Mouse (Mus musculus): ENCODE results near the gene Mall.

Gene Mall

DNA sequence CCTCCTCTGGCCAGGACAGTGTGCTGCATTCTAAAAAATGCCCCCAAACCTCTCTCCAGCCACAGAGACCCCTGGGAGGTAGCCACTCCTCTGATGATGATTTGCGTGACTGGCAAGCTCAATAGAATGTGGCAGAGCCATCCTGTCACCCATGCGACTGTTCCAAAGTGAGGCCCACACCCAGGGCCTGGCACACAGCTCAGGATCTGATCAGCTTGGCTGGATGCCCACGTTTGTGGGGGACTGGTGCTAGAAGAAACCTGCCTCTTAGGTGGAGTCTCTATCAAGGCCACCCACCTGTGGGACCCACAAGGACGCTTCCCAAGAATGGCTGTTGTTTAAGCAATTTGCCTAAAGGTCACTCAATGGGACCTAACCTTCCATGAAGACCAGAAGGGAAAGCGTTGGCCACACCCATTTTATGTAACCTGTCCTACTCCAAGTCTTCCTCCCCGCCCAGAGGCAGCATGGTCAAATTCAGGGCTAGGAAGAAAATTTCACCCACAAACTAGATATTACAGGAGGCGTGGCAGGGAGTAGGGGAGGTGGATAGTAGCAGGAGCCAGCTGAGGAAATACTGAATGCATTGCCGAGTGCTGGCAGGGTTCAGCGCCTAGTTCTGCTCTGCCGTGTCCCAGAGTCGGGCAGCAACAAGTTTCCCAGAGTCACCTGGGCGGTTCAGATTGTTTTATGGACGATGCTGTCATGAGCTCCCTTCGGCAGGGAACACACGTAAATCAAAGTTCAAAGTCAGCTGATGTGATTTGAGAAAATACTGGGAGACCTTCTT lies 876 bp downstream of the Mall start:
- DNase-seq = no peak

DNA sequence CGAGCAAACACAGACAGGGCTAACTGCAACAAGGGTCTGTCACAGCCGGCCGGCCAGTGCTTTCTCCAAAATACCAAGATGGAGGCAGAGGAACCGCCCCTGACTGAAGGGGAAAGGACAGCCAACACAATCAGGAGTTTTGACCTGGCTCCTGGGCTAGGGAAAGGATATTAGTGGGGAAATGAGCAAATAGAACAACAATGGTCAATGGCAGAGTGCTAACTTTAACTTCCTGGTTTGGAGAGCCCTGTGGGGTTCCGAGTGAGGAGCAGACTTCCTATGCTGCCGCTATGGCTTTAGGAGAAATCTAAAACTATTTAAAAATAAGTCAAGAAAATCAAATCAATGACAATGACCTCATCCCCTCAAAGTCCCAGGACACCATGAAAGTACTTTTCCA lies 1.6 kb downstream of the Mall start:
- DNase-seq = no peak

- DNase-seq = no peak
These were observed 6.5 kb downstream of the Mall start for GRCm38 (mm10) chr2:127723193-127723592.

- DNase-seq = peak; percentile 78
These were observed 7.4 kb downstream of the Mall start for GRCm38 (mm10) chr2:127722176-127722892.

- DNase-seq = no peak
These were observed 10.8 kb downstream of the Mall start for GRCm38 (mm10) chr2:127718839-127719468.

GRCm38 (mm10) chr2:127714726-127715125 lies 15.0 kb downstream of the Mall start:
- no peak for DNase-seq

- DNase-seq = no peak
These were observed 20.9 kb downstream of the Mall start for GRCm38 (mm10) chr2:127708792-127709191.

DNA sequence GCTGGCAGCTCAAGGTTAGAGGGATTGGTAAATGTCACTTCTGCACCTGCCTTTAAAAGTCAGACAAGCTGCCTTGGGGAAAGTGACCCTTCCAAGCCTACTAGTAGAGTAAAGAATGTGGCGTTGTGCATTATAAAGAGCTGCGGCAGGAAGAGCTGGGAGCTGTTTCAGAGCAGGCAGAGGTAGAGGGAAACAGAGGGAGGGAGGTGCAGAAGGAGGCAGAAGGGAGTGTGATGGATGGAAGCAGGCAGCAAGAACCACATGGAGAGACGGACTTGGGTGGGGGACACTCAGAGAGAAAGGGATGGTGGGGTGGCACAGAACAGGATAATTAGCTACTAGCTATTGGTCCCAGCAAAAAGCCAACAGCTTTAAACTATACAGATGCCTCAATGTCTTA lies 21.7 kb downstream of the Mall start:
- DNase-seq = no peak

- DNase-seq = no peak
These were observed 24.5 kb downstream of the Mall start for GRCm38 (mm10) chr2:127705267-127705666.

DNA sequence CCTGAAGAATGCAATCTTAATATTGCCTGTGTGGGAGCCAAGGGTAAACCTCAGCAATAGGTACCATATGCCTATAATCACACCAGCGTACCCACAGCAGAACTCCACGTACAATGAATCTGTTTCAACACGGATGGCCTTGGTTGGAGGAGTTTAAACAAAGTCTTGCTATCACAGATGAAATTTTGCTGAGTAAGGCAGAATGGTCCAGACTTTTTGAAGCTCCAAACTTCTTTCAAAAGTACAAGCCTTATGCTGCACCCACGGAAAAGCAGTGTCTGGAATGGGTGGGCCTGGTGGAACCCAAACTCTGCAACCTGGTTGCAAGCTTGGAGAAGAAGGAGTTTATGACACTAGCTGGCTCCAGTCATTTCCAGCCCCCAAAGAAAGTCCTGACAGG lies 40.5 kb downstream of the Mall start:
- DNase-seq = no peak

DNA sequence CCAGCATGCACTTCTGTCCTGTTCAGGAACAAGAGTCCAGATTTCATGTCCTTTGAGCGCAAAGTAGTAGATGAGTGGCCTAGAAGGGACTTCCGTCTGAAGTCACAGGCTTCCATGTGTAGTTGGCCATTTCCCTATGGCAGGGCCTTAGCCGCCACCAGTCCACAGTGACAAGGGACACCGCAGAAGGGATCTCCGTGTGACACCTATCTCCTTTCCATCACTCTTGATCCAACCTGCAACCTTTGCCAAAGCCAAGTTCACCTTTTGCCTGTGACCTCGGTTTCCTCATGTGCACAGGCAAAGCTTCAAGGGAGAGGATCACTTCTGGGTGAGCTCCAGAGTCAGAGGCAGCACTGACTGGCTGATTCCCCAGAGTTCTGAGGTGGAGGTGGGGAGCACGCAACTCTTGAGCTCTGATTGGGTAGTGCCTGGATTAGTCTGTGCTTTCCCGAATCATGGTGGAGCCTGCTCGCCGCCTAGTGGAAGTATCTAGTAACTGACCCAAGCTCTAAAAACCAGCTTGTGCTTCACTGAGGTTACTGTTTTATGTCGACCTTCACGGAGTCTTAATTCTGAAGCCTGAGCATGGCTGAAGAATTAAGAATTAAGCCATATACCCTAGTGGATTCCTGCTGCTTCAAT lies 45.9 kb downstream of the Mall start:
- peak; percentile 74 for DNase-seq

GRCm38 (mm10) chr2:127667843-127668506 lies 61.8 kb downstream of the Mall start:
- no peak for DNase-seq

GRCm38 (mm10) chr2:127667015-127667414 lies 62.7 kb downstream of the Mall start:
- no peak for DNase-seq

- DNase-seq = no peak
These were observed 67.0 kb downstream of the Mall start for GRCm38 (mm10) chr2:127662708-127663107.

GRCm38 (mm10) chr2:127656086-127656720 lies 73.5 kb downstream of the Mall start, which contains the start of gene Mal:
Gene Mal, minus strand, starts transcription at chr2:127656695.
- peak; percentile 84 for DNase-seq

DNA sequence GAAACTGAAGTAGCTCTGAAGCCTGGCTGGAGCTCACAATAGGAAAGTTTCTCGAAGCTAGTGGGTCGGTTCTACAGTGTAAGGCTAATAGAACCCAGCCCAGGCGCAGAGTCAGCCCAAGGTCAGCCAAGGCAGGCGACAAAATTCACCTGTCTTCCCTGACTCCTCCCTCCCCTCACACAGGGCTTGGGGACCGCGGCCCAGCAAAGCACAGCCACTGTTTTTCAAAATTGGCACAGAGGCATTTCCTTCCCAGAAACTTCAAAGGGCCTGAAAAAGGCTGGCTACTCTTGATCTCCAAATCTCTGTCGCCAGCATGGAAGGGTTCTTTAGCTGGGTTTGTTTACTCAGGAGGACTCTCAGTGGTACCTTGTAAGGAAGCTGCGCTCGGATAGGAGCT lies 74.3 kb downstream of the Mall start:
- DNase-seq = peak; percentile 60

DNA sequence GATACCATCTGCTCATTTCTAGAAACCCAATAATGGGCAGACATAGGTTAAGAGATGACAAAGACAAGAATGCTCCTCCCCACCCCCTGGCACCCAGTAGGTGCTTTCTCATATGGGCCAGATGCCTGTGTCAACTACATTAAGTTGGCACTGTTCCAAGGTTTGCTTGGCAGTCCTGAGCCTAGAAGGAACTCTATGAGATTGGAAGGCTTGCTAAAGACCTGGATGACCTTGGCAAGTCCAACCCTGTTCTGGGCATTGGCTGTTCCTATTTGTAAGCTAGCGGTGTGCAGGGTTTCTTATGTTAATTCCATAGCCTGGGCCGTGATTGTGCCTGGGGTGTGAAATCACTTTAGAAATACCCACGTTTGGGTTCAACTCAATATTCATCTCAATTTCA lies 74.9 kb downstream of the Mall start:
- peak; percentile 63 for DNase-seq
